Mouse (Mus musculus) olfactory bulb, adult 2 months (tissue): ENCODE measurements around the gene Nacc2. TPM values are rescaled to one million over a fixed set of nuclear protein-coding genes. Genes with fewer than 3 reads are reported as not detected.

ENCODE experiments used
- H3K27ac ChIP-seq: fragments of 200-500 bp; 2 replicates; pipeline ENCODE4 v1.5.1; 2012; ENCODE audit warnings: low read depth, low read length; ENCODE audit not compliant: insufficient read depth
- H3K4me1 ChIP-seq: fragments of 200-500 bp; 2 replicates; pipeline ENCODE4 v1.6.1; 2012; ENCODE audit warnings: low read length; ENCODE audit not compliant: control insufficient read depth, insufficient read depth
- H3K4me3 ChIP-seq: fragments of 200-500 bp; 2 replicates; pipeline ENCODE4 v1.5.1; 2012; ENCODE audit warnings: mild to moderate bottlenecking, low read depth, low read length, moderate library complexity; ENCODE audit not compliant: insufficient read depth
- CTCF ChIP-seq: fragments of 200-500 bp; IDR thresholded peaks from 2 replicates; pipeline ENCODE4 v1.5.1; 2012; ENCODE audit warnings: low read depth, mild to moderate bottlenecking, low read length, moderate library complexity; ENCODE audit not compliant: insufficient read depth
- POLR2A ChIP-seq: fragments of 200-500 bp; IDR thresholded peaks from 2 replicates; pipeline ENCODE4 v1.6.1; 2012; ENCODE audit warnings: mild to moderate bottlenecking, low read depth, low read length, moderate library complexity; ENCODE audit not compliant: insufficient read depth
- WGBS: fragments of 180-500 bp; shearing (Covaris S2); methylation state at CpG from one replicate; pipeline ENCODE4 v1.1.7; 2018; 5-methylcytosine and 5-hydroxymethylcytosine counted together
- polyA plus RNA-seq: library from polyadenylated mRNA; stranded (reverse); fragments of >200 nt; gene quantifications from 2 replicates; pipeline ENCODE4 v1.2.4, GENCODE M21; 2012; ENCODE audit warnings: low replicate concordance; ENCODE audit not compliant: missing spikeins, insufficient read depth, insufficient read length

Gene Nacc2
- polyA plus RNA-seq, 1 experiment, result not detected

GRCm38 (mm10) chr2:26079409-26079808 lies 43.6 kb downstream of the Nacc2 start:
- TF ChIP-seq CTCF (no peak), POLR2A (no peak)
- H3K4me1 ChIP-seq, result peaks cover 13% of the 10 kb centered on the region
- no peak overlapping the region for H3K4me3 ChIP-seq
- 81% methylated on average over 4 of the region's 4 CpGs for WGBS
- H3K27ac ChIP-seq, result no peak overlapping the region

GRCm38 (mm10) chr2:26077068-26077467 lies 46.0 kb downstream of the Nacc2 start:
- no peak for TF ChIP-seq POLR2A
- TF ChIP-seq CTCF, result no peak
- WGBS, result 66% methylated on average over 4 of the region's 4 CpGs
- H3K27ac ChIP-seq, result no peak overlapping the region
- peaks cover 17% of the 10 kb centered on the region for H3K4me1 ChIP-seq
- no peak overlapping the region for H3K4me3 ChIP-seq

- no peak overlapping the region for H3K27ac ChIP-seq
- peaks cover 19% of the 10 kb centered on the region for H3K4me1 ChIP-seq
- H3K4me3 ChIP-seq, result no peak overlapping the region
- TF ChIP-seq POLR2A, result no peak
- no peak for TF ChIP-seq CTCF
- WGBS, result 70% methylated on average over 2 of the region's 2 CpGs
Measured at GRCm38 (mm10) chr2:26076121-26076520, 46.9 kb downstream of the Nacc2 start.

GRCm38 (mm10) chr2:26074551-26074950 lies 48.5 kb downstream of the Nacc2 start:
- no peak for TF ChIP-seq CTCF
- WGBS, result 85% methylated on average over 5 of the region's 5 CpGs
- peaks cover 17% of the 10 kb centered on the region for H3K4me1 ChIP-seq

GRCm38 (mm10) chr2:26068592-26068991 lies 54.4 kb downstream of the Nacc2 start:
- WGBS, result 81% methylated on average over 1 of the region's 1 CpGs
- Histone ChIP-seq H3K27ac (peak overlapping the region; percentile 91), H3K4me3 (no peak overlapping the region), H3K4me1 (peaks cover 56% of the 10 kb centered on the region)
- TF ChIP-seq CTCF (no peak), POLR2A (no peak)

More at GRCm38 (mm10) chr2:26074551-26074950, 48.5 kb downstream of the Nacc2 start:
- Histone ChIP-seq H3K4me3 (no peak overlapping the region), H3K27ac (no peak overlapping the region)

- WGBS, result 28% methylated on average over 7 of the region's 7 CpGs
- peak overlapping the region; percentile 91 for H3K27ac ChIP-seq
- peaks cover 59% of the 10 kb centered on the region for H3K4me1 ChIP-seq
- TF ChIP-seq POLR2A (no peak), CTCF (no peak)
- no peak overlapping the region for H3K4me3 ChIP-seq
Measured at GRCm38 (mm10) chr2:26068175-26068574, 54.8 kb downstream of the Nacc2 start.

GRCm38 (mm10) chr2:26066527-26066926 lies 56.5 kb downstream of the Nacc2 start:
- TF ChIP-seq CTCF, result no peak
- 0 out of 2 replicates have a peak, but pooled peaks have one; percentile 32 for TF ChIP-seq POLR2A
- Histone ChIP-seq H3K27ac (peak overlapping the region; percentile 91), H3K4me1 (peaks cover 64% of the 10 kb centered on the region), H3K4me3 (no peak overlapping the region)
- 16% methylated on average over 14 of the region's 14 CpGs for WGBS

- peaks cover 77% of the 10 kb centered on the region for H3K4me1 ChIP-seq
- H3K4me3 ChIP-seq, result no peak overlapping the region
- peak overlapping the region; percentile 95 for H3K27ac ChIP-seq
- TF ChIP-seq CTCF (no peak), POLR2A (no peak)
- WGBS, result 64% methylated on average over 13 of the region's 13 CpGs
Measured at GRCm38 (mm10) chr2:26062742-26063427, 60.1 kb downstream of the Nacc2 start.

- TF ChIP-seq POLR2A, result no peak
- TF ChIP-seq CTCF, result no peak
- WGBS, result 79% methylated on average over 4 of the region's 4 CpGs
- H3K27ac ChIP-seq, result peak overlapping the region; percentile 95
- H3K4me3 ChIP-seq, result no peak overlapping the region
- H3K4me1 ChIP-seq, result peaks cover 82% of the 10 kb centered on the region
Measured at GRCm38 (mm10) chr2:26062241-26062640, 60.8 kb downstream of the Nacc2 start.
